Mouse (Mus musculus) midbrain, embryonic 16.5 days (tissue): ENCODE data around the gene Cdkal1. TPM values are rescaled to one million over a fixed set of nuclear protein-coding genes. Genes with fewer than 3 reads are reported as not detected.

Experiments used
- ATAC-seq: fragments of 200-750 bp; cut with Nextera tagmentation; 2 replicates; pipeline ENCODE4 v1.8.0; 2017; ENCODE audit warnings: moderate TSS enrichment
- H3K27ac ChIP-seq: fragments of 300-500 bp; sonication (generic); 2 replicates; pipeline ENCODE4 v1.5.1; 2014; ENCODE audit warnings: mild to moderate bottlenecking, low read length, mixed read lengths
- H3K27me3 ChIP-seq: fragments of 300-500 bp; sonication (generic); 2 replicates; pipeline ENCODE4 v1.6.1; 2014; ENCODE audit warnings: low read depth, low read length, mixed read lengths; ENCODE audit not compliant: control insufficient read depth, insufficient read depth
- H3K36me3 ChIP-seq: fragments of 300-500 bp; sonication (generic); 2 replicates; pipeline ENCODE4 v1.6.1; 2014; ENCODE audit warnings: mild to moderate bottlenecking, low read length, moderate library complexity, mixed read lengths; ENCODE audit not compliant: control insufficient read depth, insufficient read depth
- H3K4me1 ChIP-seq: fragments of 300-500 bp; sonication (generic); 2 replicates; pipeline ENCODE4 v1.6.1; 2014; ENCODE audit warnings: mild to moderate bottlenecking, low read length, mixed read lengths; ENCODE audit not compliant: control insufficient read depth, insufficient read depth
- H3K4me2 ChIP-seq: fragments of 300-500 bp; sonication (generic); 2 replicates; pipeline ENCODE4 v1.6.1; 2014; ENCODE audit warnings: mild to moderate bottlenecking, low read length, mixed read lengths
- H3K4me3 ChIP-seq: fragments of 300-500 bp; sonication (generic); 2 replicates; pipeline ENCODE4 v1.5.1; 2014; ENCODE audit warnings: low read depth, mild to moderate bottlenecking, low read length, moderate library complexity, mixed read lengths
- H3K9ac ChIP-seq: fragments of 300-500 bp; sonication (generic); 2 replicates; pipeline ENCODE4 v1.6.1; 2014; ENCODE audit warnings: low read depth, low read length, mixed read lengths
- H3K9me3 ChIP-seq: fragments of 300-500 bp; sonication (generic); replicated peaks from 2 replicates; pipeline ENCODE4 v1.6.1; 2014; ENCODE audit warnings: mild to moderate bottlenecking, low read length, mixed read lengths; ENCODE audit not compliant: control insufficient read depth, poor library complexity, severe bottlenecking
- WGBS: fragments of 180-500 bp; shearing (Covaris S2); extraction: QIAGEN DNeasy Blood & Tissue Kit; methylation state at CpG from one replicate; pipeline ENCODE4 v1.1.7; 2014; 5-methylcytosine and 5-hydroxymethylcytosine counted together
- polyA plus RNA-seq: library from polyadenylated mRNA; unstranded; fragments of >200 nt; fragmentation: Nextera tagmentation; extraction: Ambion mirVana; gene quantifications from 2 replicates; pipeline ENCODE4 v1.2.1, GENCODE M21; 2015

Gene Cdkal1
- polyA plus RNA-seq, 1 experiment from 2014 or later, result 21.4 TPM

DNA sequence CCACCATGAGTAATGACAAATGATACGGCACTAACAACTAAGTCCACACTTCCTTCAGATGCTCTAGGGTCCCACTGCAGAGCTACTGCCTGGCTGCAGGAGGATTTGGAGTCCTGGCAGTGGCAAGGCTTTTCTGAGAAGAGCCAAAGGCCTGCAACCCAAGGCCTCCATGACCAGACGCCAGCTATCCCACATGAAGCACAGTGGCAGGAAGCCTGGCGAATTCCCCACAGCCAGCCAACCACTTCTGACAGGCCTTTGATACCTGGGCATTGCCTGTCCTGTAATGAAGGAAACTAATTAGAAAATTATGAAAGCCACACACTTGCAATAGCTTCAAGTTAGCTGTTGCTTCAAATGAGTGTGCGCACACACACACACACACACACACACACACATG is 500.5 kb downstream of the Cdkal1 start:
- peaks cover 10% of the 10 kb centered on the region for H3K4me1 ChIP-seq
- no peak for ATAC-seq
- H3K27me3 ChIP-seq, result no peaks in the 10 kb centered on the region
- H3K4me2 ChIP-seq, result no peak overlapping the region
- H3K9me3 ChIP-seq, result no peaks in the 10 kb centered on the region
- no peak overlapping the region for H3K9ac ChIP-seq
- no peaks in the 10 kb centered on the region for H3K36me3 ChIP-seq
- H3K27ac ChIP-seq, result no peak overlapping the region
- WGBS, result 90% methylated on average over 4 of the region's 4 CpGs
- H3K4me3 ChIP-seq, result no peak overlapping the region

DNA sequence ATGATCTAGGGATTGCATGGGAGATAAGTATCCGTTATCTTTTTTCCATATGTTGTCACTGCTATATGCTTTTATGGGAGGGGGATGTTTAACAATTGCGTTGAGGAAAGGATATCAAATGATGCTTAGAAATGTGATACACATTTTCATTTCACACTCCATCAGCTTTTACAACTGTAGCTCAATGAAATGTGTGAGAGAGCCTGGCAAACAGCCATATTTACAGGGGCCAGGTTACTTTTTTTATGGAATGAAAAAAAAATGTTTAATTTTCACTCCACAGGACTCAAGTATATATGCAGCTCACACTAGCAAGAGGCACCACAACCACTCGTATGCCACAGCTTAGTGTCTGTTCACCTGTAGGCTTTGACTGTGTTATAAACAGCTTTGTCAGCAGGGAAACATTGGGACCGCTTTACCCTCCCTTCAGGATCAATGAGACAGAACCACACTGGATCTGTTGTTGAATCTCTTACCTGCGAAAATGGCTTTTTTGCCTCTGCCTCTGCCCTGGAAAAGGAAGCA is 501.5 kb downstream of the Cdkal1 start:
- no peaks in the 10 kb centered on the region for H3K27me3 ChIP-seq
- peaks cover 10% of the 10 kb centered on the region for H3K4me1 ChIP-seq
- no peak overlapping the region for H3K4me2 ChIP-seq
- no peak overlapping the region for H3K4me3 ChIP-seq
- H3K27ac ChIP-seq, result no peak overlapping the region
- no peaks in the 10 kb centered on the region for H3K9me3 ChIP-seq
- WGBS, result 83% methylated on average over 5 of the region's 5 CpGs
- no peak for ATAC-seq
- no peaks in the 10 kb centered on the region for H3K36me3 ChIP-seq
- no peak overlapping the region for H3K9ac ChIP-seq

DNA sequence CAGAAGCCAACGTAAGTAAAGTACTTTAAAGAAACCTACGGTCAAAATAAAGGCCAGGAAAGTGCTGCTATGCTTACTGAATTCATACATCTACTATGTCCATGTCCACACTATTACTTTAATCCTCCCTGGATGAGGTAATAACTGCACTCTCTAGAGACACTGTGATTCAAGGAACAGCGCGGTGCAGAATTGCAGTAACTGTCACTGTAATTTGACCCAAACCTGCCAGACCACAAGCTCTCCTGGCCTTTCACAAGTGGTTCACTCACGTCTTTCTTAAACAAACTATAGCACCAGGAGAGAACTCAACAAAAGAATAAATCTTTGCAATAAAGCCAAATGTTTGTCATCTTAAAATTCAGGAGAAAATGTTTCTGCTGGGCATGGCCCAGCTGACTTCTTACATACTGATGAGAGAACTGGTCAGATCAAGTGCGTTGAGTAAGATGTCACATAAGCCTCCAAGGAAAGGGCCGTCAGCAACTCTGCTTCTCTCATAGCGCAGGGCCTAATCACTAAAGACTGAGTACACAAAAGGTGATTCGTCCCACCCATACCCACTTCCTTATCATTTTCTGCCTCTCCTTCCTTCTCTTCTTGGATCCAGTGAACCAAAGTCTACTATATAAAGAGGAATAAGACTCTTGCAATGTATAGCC is 504.3 kb downstream of the Cdkal1 start:
- H3K4me3 ChIP-seq, result no peak overlapping the region
- ATAC-seq, result no peak
- no peaks in the 10 kb centered on the region for H3K9me3 ChIP-seq
- no peak overlapping the region for H3K9ac ChIP-seq
- no peak overlapping the region for H3K27ac ChIP-seq
- H3K36me3 ChIP-seq, result no peaks in the 10 kb centered on the region
- 77% methylated on average over 9 of the region's 9 CpGs for WGBS
- H3K4me1 ChIP-seq, result peaks cover 6% of the 10 kb centered on the region
- H3K4me2 ChIP-seq, result no peak overlapping the region
- H3K27me3 ChIP-seq, result no peaks in the 10 kb centered on the region

DNA sequence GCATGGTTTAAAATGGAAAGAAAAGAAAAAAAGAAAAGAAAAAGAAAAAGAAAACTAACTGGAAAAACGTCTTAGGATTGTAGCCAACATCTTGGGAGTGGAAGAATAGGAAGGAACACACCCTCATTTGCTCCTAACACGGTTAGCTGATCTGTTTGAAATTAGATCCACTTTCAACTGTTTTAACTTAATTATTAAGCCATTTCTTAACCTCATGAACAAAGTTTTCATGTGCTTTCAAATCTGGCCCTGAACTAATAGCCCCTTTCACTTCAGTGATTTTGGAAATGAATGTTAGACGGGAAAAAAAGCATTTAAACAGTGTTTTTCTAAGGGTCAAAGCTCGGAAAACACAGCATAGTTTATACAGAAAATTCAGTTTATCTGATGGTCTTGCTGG is 505.5 kb downstream of the Cdkal1 start:
- no peaks in the 10 kb centered on the region for H3K36me3 ChIP-seq
- no peaks in the 10 kb centered on the region for H3K27me3 ChIP-seq
- no peak overlapping the region for H3K4me2 ChIP-seq
- H3K9ac ChIP-seq, result no peak overlapping the region
- no peak overlapping the region for H3K27ac ChIP-seq
- 67% methylated on average over 4 of the region's 4 CpGs for WGBS
- ATAC-seq, result no peak
- no peaks in the 10 kb centered on the region for H3K4me1 ChIP-seq
- no peaks in the 10 kb centered on the region for H3K9me3 ChIP-seq
- H3K4me3 ChIP-seq, result no peak overlapping the region

DNA sequence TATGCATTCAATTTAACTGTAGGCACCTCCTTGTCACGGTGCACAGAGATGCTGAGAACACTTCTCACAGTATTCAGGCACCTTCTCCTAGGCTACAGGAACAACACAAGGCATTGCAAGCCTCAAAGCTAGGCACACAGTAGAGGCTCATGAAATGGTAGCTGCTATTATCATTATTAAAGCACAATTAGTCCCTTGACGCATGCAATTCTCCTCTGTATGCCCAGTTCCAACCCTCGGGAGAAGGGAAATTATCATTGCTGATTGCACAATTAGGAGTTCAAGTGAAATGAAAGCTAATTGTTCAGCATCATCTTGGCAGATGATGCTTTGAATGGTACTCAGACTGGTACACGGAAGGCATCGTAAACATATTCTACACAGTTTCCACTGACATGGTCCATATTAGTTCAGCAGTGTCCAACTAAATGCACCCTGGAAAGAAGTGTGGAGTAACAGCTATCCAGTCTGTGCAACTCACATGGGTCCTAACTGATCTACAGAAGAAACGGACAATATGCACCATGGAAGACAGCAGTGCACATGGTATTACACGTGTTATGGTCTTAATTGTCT is 506.0 kb downstream of the Cdkal1 start:
- 79% methylated on average over 7 of the region's 7 CpGs for WGBS
- Histone ChIP-seq H3K36me3 (no peaks in the 10 kb centered on the region), H3K9me3 (no peaks in the 10 kb centered on the region), H3K4me2 (no peak overlapping the region), H3K9ac (no peak overlapping the region), H3K27ac (no peak overlapping the region), H3K27me3 (no peaks in the 10 kb centered on the region), H3K4me3 (no peak overlapping the region), H3K4me1 (no peaks in the 10 kb centered on the region)
- no peak for ATAC-seq

DNA sequence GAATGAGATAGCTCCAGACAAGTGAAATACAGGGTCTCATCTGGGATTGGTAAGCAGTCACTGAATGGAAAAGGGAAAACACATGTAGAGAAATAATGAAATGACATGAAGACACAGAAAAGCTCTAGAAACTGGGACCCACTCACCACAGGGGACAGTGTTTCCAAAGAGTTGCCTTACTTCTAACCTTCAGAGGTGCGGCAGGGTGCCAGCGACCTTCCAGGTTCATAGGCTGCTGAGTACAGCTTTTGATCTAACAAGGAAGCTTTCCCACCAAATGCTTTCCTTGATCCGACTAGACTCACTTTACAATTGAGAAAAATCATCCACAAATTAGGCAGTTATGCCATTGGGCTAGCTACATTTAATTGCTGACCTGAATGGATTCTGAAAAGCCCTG is 507.1 kb downstream of the Cdkal1 start:
- Histone ChIP-seq H3K27ac (0 out of 2 replicates have a peak overlapping the region, but pooled peaks have one; percentile 47), H3K4me3 (no peak overlapping the region), H3K36me3 (no peaks in the 10 kb centered on the region), H3K9me3 (no peaks in the 10 kb centered on the region), H3K4me1 (no peaks in the 10 kb centered on the region), H3K4me2 (no peak overlapping the region), H3K27me3 (no peaks in the 10 kb centered on the region), H3K9ac (no peak overlapping the region)
- no peak for ATAC-seq
- WGBS, result 83% methylated on average over 3 of the region's 3 CpGs

DNA sequence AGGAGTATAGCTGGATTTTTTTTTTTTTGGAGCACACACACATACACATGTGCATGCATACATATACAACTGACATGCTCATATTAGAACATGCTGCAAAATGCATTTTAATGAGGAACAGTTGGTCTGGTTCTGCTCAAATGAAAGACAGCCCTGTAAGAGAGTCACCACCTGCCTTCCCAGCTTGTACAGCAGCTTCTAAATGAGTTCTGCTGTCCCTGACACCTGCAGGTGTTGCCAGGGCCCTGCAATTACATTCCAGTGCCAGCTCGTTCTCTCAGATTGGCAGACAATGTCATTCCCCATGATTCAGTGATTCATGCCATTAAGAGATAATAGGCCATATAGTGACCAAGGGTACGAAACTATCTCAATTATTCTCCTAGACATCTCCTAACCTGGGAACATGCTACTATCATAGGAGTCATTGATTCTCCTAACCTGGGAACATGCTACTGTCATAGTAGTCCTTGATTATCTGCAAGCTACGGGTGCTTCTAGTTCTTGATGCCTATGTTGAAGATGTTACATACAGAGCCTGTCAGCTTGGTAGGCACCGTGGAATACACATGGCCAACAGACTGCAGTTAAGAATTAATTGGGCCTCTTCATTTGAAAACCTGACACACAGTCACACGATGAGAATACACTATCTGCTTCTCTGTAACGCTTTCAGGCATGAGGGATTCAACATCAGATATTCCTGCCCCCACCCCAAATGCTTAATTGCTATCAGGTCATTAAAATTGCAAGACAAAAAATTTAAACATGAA is 522.6 kb downstream of the Cdkal1 start:
- WGBS, result 75% methylated on average over 6 of the region's 6 CpGs
- no peak overlapping the region for H3K9ac ChIP-seq
- H3K4me3 ChIP-seq, result no peak overlapping the region
- H3K4me2 ChIP-seq, result no peak overlapping the region
- H3K36me3 ChIP-seq, result no peaks in the 10 kb centered on the region
- ATAC-seq, result 0 out of 2 replicates have a peak, but pooled peaks have one; percentile 32
- H3K27ac ChIP-seq, result peak overlapping the region; percentile 33; the same call in 1 of the 2 replicates
- H3K9me3 ChIP-seq, result no peaks in the 10 kb centered on the region
- no peaks in the 10 kb centered on the region for H3K4me1 ChIP-seq
- no peaks in the 10 kb centered on the region for H3K27me3 ChIP-seq

DNA sequence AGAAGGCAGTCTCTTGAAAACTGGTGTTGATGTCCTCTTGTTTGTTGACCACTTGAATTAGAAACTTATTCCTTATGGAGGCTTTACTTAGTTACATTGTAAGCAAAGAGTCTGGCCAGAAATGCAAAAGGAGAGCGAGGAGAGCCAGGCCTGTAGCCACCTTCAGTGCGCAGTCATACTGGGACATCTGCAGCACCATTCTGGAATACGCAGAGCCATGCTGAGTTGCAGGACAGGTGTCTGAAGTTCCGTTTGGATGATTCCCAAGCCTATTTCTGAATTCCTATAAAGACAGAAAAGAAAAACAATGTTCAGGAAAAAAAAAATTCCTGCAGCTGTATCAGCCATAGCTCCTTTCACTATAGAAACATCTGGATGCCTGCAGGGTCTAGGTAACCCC is 529.5 kb downstream of the Cdkal1 start:
- Histone ChIP-seq H3K27ac (no peak overlapping the region), H3K9ac (no peak overlapping the region), H3K9me3 (no peaks in the 10 kb centered on the region), H3K4me2 (no peak overlapping the region), H3K27me3 (no peaks in the 10 kb centered on the region), H3K4me1 (no peaks in the 10 kb centered on the region), H3K4me3 (no peak overlapping the region), H3K36me3 (no peaks in the 10 kb centered on the region)
- ATAC-seq, result no peak
- WGBS, result 88% methylated on average over 4 of the region's 4 CpGs

DNA sequence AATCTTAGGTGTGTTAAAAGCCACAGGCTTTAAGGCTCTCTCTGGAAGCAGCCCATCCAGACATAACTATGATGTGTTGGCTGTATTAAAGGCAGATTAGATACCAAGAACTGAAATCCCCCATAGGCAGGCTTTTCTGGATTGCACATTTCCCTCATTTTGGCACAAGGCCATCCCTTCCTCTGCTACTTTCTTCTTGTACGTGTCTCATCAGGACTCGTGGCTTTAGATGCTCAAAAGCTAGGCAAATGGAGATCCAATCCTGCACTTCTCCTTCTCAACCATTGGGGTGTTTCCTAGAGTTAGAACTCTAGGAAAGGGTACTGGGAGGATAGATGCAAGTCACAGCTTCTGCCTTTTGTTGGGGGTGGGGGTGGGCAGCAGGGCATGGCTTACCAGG is 535.1 kb downstream of the Cdkal1 start:
- Histone ChIP-seq H3K36me3 (no peaks in the 10 kb centered on the region), H3K4me2 (no peak overlapping the region), H3K9ac (no peak overlapping the region), H3K27me3 (no peaks in the 10 kb centered on the region), H3K9me3 (no peaks in the 10 kb centered on the region), H3K27ac (no peak overlapping the region), H3K4me1 (peaks cover 3% of the 10 kb centered on the region; the same call in 1 of the 2 replicates), H3K4me3 (no peak overlapping the region)
- ATAC-seq, result no peak
- 41% methylated on average over 2 of the region's 2 CpGs for WGBS
